Mouse (Mus musculus) ZHBTc4 (cell line): ENCODE measurements at regions not wholly inside any gene's neighbourhood (a gene's known extent, or its start where the extent isn't known, plus 50 kb on each side); places are given as distances from the start of the nearest gene placed in this dataset.

Source experiments
- DNase-seq: peaks from one replicate; pipeline ENCODE4 v3.0.0-alpha.2; 2011; ENCODE audit warnings: low read depth, low spot score

DNA sequence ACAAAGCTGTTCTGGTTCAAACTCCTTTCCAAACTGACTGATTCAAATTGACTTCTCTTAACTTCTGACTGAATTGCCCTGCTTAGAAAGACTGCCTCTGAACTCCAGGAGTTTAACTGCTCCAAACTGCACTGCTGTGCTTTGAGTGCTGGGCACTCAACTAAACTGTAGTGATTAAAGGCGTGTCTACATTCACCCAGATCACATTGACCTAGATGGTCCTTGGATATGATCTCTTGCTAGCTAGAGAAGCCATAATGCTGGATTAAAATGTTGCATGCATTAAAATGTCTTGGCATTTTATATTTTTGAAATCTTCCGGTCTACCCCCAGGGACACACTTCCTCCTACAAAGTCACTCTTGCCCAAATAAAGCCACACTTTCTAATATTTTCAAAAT lies 5738.5 kb downstream of the 9330182O14Rik start:
- peak; percentile 9 for DNase-seq
